Mouse (Mus musculus): Measurements from ENCODE around the gene Prc1.

Prc1 gene

GRCm38 (mm10) chr7:80294062-80294763 lies at the start of gene Prc1:
Gene Prc1, plus strand, starts transcription at chr7:80294450.
- in situ Hi-C loops (cut with MboI; ENCODE audit: unreplicated experiment in 2 of 2): no loop called here

GRCm38 (mm10) chr7:80244851-80245250 lies 49.4 kb upstream of the Prc1 start:
- in situ Hi-C loops (cut with MboI; ENCODE audit: unreplicated experiment in 2 of 2): no loop called here

- in situ Hi-C loops (cut with MboI; ENCODE audit: unreplicated experiment in 2 of 2): no loop called here
Measured at GRCm38 (mm10) chr7:80246148-80246721, 48.0 kb upstream of the Prc1 start, which contains the start of gene Ttll13. Gene Ttll13, plus strand, starts transcription at chr7:80246376.

GRCm38 (mm10) chr7:80246859-80247258 lies 47.4 kb upstream of the Prc1 start:
- in situ Hi-C loops (cut with MboI; ENCODE audit: unreplicated experiment in 2 of 2): no loop called here

- in situ Hi-C loops (cut with MboI; ENCODE audit: unreplicated experiment in 2 of 2): loop anchor here (5.0 to 10.0 kb wide), 2 partner anchors 110 to 238 kb away; no protein-coding TSS in a partner anchor
Measured at GRCm38 (mm10) chr7:80252437-80252836, 41.8 kb upstream of the Prc1 start.

GRCm38 (mm10) chr7:80252886-80253285 lies 41.4 kb upstream of the Prc1 start:
- in situ Hi-C loops (cut with MboI; ENCODE audit: unreplicated experiment in 2 of 2): loop anchor here (5.0 to 10.0 kb wide), 2 partner anchors 111 to 238 kb away; no protein-coding TSS in a partner anchor

- in situ Hi-C loops (cut with MboI; ENCODE audit: unreplicated experiment in 2 of 2): loop anchor here in 1 of 2 experiments (5.0 to 10.0 kb wide), 2 partner anchors 114 to 241 kb away; no protein-coding TSS in a partner anchor
Measured at GRCm38 (mm10) chr7:80255981-80256380, 38.3 kb upstream of the Prc1 start.

GRCm38 (mm10) chr7:80257706-80258105 lies 36.5 kb upstream of the Prc1 start:
- in situ Hi-C loops (cut with MboI; ENCODE audit: unreplicated experiment in 2 of 2): loop anchor here in 1 of 2 experiments (5.0 to 10.0 kb wide), 2 partner anchors 115 to 243 kb away; no protein-coding TSS in a partner anchor

- in situ Hi-C loops (cut with MboI; ENCODE audit: unreplicated experiment in 2 of 2): no loop called here
Measured at GRCm38 (mm10) chr7:80260625-80261371, 33.5 kb upstream of the Prc1 start, which contains the start of gene Ngrn. Gene Ngrn, plus strand, starts transcription at chr7:80261215.

GRCm38 (mm10) chr7:80261372-80261990 lies 32.8 kb upstream of the Prc1 start:
- in situ Hi-C loops (cut with MboI; ENCODE audit: unreplicated experiment in 2 of 2): no loop called here

GRCm38 (mm10) chr7:80264606-80265005 lies 29.6 kb upstream of the Prc1 start:
- in situ Hi-C loops (cut with MboI; ENCODE audit: unreplicated experiment in 2 of 2): no loop called here

- in situ Hi-C loops (cut with MboI; ENCODE audit: unreplicated experiment in 2 of 2): no loop called here
Measured at GRCm38 (mm10) chr7:80267764-80268163, 26.5 kb upstream of the Prc1 start.

- in situ Hi-C loops (cut with MboI; ENCODE audit: unreplicated experiment in 2 of 2): no loop called here
Measured at GRCm38 (mm10) chr7:80268897-80269750, 25.1 kb upstream of the Prc1 start, which contains the start of gene Vps33b. Gene Vps33b, plus strand, starts transcription at chr7:80269649.

GRCm38 (mm10) chr7:80269751-80270255 lies 24.4 kb upstream of the Prc1 start:
- in situ Hi-C loops (cut with MboI; ENCODE audit: unreplicated experiment in 2 of 2): no loop called here

- in situ Hi-C loops (cut with MboI; ENCODE audit: unreplicated experiment in 2 of 2): no loop called here
Measured at GRCm38 (mm10) chr7:80273456-80273855, 20.8 kb upstream of the Prc1 start.

- in situ Hi-C loops (cut with MboI; ENCODE audit: unreplicated experiment in 2 of 2): no loop called here
Measured at GRCm38 (mm10) chr7:80276374-80276773, 17.9 kb upstream of the Prc1 start.

- in situ Hi-C loops (cut with MboI; ENCODE audit: unreplicated experiment in 2 of 2): no loop called here
Measured at GRCm38 (mm10) chr7:80280032-80280431, 14.2 kb upstream of the Prc1 start.

- in situ Hi-C loops (cut with MboI; ENCODE audit: unreplicated experiment in 2 of 2): no loop called here
Measured at GRCm38 (mm10) chr7:80280998-80281397, 13.3 kb upstream of the Prc1 start.

GRCm38 (mm10) chr7:80281646-80282045 lies 12.6 kb upstream of the Prc1 start:
- in situ Hi-C loops (cut with MboI; ENCODE audit: unreplicated experiment in 2 of 2): no loop called here

All from v-Abl transformed pro-B cells (cell line).